Mouse (Mus musculus): ENCODE data around the gene Wfdc1.

The Wfdc1 gene

DNA sequence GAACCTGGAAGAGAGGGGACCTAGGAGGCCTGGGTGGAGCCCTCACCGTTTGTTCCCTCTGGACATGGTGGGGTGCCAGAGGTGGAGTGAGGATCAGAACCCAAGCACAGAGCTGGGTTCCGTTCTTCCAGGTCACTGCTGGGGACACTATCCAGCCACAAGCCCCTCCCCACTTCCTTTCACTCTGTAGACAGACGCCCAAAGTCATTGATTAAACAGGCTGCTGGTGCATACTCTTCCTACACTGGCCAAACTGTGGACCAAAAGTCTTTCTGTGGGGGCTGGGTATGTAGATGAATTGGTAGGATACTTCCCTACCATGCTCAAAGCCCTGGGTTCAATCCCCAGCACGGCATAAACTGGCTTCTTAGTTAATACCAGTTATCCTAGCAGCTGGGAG is 25.8 kb downstream of the Wfdc1 start:
- DNase-seq (ENCODE audit: low spot score) = no peak

DNA sequence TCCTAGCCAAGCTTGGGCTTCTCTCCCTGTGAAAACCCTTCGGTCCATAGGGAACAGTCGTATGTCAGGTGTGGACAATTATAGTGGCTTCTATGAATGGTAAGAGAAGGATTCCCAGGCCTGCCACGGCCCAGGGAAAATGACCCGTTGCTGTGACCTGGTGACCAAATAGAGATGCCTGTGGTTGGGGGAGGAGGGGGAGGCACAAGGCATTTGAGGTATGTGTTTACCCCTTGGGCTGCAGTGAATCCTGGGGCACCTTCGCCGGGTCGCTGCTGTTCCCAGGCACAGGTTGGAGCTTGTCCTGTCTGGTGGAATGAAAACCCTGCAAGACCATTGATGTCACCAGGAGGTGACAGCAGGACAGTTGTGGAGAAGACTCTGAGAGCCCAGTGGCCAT is 28.5 kb downstream of the Wfdc1 start:
- DNase-seq (ENCODE audit: low spot score) = no peak

DNA sequence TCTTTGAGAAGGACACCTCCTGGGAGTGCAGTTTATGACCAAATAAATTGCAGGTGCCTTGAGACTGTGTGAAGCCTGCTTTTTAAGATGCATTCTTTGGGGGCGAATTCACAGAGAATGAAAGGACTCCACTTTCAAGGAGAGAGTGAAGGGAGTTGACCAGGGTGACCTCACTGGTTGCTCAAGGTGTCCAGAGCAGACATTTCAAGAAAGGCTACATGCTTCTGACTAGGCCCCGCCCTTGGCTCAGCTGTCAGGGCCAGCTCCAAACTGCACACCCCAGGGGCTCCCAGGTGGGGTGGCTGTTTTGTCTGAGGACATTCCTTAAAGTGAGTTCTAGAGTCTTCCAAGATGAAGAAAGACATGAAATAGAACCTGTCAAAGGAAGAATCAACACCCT is 31.0 kb downstream of the Wfdc1 start:
- no peak for DNase-seq (ENCODE audit: low spot score)

DNA sequence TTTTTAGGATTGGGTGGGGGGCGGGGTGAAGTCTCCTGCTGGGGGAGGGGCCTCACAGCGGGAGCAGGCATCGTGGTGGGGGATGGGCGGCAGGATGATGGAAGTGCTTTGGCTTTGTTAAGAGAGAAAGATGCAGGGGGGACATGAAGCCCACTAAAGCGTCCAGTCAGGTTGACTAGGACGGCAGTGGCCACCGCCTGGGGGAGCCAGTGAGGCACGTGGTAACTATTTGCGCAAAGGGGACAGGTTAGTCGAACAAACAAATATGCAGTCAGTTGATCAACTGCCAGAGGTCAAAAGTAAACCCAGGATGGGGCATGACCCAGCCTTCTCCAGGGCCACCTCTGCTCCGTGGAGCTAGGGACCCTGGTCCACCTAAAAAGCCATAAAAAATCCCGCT is 32.8 kb downstream of the Wfdc1 start:
- peak; percentile 72 for DNase-seq (ENCODE audit: low spot score)

DNA sequence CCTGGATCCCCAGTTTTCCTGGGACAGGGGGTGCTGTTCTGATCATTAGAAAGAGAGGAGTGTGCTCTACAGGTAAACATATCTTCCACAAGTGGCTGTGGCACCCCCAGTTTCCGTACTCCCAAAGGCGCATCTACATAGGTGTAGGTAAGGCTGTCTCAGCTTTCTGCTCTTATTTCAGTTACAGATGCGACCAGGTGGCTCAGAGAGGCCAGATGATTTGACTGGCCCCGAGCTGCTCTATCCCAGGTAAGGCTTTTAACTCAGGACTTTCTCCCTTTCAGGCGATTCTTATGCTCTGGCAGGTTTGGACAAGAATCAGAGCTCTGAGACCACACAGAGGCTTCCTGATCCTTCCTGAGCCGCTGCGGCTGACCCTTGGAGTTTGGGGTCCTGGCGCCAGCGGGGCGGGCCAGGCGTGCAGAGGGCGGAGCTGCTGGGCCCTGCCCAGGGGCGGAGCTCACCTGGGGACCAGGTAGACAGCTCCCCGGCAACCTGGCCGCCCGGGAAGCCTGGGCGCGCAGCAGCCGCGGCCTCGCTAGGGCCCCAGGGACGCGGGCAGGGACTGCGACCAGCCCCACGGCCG is 33.5 kb downstream of the Wfdc1 start, which contains the start of gene Atp2c2:
Gene Atp2c2, plus strand, starts transcription at position 461 of the 586 bp plus-strand sequence.
- DNase-seq (ENCODE audit: low spot score) = peak; percentile 55

DNA sequence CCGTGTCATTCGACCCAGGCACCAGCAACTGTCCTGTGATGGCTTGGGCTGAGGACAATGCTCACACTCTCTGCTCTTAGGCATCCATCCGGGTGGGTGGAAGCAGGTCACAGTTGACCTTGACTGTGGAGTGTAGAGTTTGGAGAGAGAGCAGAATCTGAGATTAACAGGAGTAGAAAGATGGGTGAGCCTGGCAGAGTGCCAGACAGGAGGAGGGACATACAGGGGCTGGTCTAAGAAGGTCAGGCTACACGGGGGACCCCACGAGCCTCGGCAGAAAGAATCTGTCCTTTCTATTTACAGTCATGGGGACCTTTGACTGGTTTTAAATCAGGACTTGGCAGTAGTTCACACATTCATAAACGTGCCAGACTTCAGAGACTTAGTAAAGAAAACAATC is 36.8 kb downstream of the Wfdc1 start:
- no peak for DNase-seq (ENCODE audit: low spot score)

DNA sequence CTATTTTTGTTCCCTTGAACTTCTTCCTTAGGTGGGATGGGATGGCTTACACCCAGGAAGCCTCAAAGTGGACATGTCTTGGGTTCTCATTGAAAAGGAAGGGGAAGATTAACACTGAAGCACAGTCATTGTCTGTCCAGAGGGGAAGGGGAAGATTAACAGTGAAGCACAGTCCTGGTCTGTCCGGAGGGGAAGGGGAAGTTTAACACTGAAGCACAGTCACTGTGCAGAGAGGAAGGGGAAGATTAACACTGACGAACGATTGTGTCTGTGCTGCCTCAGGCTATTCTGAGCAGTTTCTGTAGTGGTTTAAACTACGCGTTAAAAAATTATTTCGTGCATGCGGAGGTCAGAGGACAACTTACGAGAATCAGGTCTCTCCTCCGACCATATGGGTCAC is 41.0 kb downstream of the Wfdc1 start:
- no peak for DNase-seq (ENCODE audit: low spot score)

DNA sequence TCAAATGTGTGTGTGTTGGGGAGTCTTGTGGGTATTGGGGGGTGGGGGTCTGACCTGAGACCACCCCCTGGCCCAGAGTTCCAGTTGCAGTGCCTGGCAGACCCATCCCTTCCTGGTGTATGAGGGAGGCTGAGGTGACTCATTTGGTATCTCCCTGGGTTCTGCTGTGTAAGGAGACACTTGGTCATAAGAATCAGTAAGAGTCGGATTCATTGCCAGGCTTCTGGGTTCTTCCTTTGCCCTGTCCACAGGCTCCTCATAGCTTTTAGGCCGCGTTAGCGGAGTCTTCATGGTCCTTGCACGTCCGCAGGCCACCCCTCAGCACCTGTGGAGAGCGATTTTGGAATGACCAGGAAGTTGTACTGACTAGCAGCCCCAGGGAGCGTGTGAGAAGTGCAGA is 42.3 kb downstream of the Wfdc1 start:
- DNase-seq (ENCODE audit: low spot score) = no peak

DNA sequence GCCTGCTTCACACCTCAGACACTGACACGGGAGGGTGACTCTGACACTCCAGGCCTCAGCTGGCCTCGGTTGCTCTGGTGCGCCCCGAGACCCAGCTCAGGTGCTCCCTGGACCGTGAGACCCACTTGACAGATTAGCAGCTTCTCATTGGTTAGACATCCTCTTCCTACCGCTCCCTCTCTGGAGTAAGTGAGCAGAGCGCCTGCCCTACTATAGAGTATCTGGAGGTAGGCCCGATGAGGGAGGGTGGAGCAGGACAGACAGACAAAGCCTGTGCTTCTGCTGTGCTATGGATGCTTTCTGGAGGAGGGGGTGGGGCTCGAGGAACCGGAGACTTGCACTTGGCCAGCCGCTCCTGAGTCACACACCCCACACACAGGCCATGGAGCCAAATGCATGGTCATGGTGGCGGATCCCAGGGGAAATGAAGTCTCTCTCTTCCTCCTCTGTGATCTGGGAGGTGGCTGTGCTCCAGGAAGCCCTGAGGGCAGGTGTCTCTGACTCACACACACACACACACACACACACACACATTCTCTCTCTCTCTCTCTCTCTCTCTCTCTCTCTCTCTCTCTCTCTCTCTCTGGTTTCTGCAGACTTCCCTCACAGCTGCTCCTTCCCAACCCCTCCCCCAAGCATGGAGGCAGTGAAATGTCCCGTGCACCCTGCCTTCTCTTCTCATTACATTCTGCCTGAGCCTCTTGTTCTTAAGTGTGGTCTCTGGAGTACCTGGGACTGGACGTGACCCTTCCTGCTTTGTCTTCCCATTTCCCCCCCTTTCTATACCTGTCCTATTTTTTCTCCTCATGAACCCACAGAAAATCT is 42.9 kb downstream of the Wfdc1 start:
- DNase-seq (ENCODE audit: low spot score) = peak; percentile 59

DNA sequence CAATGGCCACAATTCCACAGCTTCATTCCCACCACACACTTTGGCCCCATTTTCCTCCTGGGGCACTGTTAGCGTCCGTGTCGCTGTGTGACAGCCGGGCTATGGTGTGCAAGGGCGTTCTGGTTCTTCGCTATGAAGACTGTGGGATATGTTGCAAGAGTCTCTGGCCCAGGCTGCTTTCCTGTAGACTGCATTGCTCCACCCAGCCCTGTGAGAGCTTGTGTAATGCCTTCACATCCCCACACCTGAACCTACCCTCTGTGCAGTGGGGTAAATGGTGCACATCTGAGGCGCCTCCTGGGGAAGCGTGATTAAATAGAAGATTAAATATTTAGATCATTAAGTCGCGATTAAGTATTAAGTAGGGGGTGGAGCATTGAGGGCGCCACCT is 43.5 kb downstream of the Wfdc1 start:
- DNase-seq (ENCODE audit: low spot score) = no peak

DNA sequence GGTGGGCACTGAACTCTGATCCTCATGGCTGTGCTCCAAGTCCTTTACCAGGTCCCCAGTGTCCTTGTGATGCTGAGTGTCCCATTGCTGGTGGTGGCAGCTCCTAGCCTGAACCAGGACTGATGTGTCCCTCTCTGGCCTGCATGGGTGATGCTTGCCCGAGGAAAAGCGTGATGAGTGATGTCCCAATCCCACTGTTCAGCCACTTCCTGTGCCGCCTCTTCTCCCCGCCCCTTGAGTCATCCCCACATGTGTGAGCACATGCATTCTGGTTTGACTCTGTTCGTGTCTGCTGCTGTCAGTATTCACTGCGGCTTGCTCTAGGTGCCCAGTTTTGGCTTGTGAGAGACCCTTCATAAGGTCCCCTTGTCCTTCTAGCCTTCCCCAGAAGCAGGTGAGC is 46.1 kb downstream of the Wfdc1 start:
- peak; percentile 61 for DNase-seq (ENCODE audit: low spot score)

DNA sequence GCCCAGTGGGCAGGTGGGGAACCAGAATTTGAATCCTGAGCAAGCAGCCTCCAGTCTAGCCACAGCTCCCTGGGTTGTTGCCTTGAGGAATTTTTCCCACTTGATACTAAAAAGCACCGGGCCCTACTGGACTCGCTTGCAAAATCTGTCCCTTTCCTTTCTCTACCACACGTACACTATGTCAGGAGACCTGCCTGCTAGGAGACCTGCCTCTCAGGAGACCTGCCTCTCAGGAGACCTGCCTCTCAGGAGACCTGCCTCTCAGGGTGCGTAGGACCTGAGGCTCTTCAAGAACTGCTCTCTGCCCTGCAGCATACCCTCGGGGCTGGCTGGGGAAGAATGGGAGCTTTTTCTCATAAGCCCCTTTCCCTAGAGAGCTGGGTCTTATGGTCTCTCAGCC is 47.3 kb downstream of the Wfdc1 start:
- DNase-seq (ENCODE audit: low spot score) = no peak

DNA sequence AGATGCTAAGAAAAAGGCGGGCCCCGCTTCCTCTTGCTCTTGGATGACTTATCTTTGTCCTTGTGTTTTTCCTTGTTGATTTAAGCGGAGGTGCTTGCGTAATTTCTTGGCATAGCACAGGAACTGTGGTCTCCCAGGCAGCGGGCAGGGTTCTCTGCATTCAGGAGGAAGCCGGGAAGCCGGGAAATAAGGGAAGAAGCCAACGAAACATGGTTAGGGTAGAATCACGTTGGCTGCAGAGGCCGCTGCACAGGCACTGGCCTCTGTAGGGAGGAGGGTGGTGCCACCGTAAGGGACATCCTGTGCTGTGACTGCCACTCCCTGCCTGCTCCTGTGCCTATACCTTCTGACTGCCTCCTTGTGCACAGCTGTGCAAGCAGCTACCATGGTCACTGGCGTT is 49.1 kb downstream of the Wfdc1 start:
- peak; percentile 62 for DNase-seq (ENCODE audit: low spot score)

DNA sequence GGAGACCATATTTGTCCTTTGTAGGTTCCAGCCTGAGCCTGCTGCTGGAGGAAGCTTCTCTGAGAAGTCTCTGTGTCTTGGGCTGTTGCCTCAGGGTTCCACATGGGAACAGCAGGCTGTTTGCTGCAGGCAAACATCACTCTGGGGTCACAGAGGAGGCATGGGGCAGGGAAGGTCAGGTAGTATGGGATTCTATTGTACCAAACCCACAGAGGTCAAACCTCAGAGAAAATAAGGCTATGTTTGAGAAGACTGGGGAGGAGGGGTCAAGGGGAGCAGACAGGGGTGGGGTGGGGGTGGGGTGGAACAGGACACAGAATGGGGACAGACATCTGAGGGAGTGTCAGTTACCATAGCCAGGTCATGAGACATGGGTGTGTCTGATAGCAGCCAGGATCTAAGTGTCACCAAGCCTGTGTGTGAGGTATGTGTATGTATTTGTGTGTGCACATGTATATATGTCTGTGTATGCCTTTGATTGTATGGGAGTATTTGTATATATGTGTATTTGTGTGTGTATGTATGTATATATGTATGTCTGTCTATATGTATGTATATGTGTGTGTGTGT is 50.6 kb downstream of the Wfdc1 start:
- DNase-seq (ENCODE audit: low spot score) = no peak

DNA sequence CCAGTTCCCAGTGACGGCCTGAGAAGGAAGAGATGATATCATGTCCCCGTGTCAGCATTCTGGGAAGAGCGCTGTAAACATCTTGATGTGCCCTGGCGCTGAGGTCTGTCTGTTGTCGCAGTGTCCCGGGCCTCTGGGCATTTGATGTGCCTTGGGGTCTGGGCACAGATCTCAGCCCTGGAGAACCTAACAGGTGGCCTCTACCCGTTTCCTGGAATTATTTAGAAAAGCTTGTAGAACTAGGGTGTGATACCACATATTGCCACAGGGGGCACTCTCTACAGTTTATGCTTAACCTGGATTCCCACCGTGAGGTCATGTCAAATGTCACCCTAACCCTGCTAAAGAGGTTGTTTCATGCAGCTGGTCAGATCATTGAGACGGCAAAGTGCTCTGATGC is 51.6 kb downstream of the Wfdc1 start:
- DNase-seq (ENCODE audit: low spot score) = no peak

DNA sequence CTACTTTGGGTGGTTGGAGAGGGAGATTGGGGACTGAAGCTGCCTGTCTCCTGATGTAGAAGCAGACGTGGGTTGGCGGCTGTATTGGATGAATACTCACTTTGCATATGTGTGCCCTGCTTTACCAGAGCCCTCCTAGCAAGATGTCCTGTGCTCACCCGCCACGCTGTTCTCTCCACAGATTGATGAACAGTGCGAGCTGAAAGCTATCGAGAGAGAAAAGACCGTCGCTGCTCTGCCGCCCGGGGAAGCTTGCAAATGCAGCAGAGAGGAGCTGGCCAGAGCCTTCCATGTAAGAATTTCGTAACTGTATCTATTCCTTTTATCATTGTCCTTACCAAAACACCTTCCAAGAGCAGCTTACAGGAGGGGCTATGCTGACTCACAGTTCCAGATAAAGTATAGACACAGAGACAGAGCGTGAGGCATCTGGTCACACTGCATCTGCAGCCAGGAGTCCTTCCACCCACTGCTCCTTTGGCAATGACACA is 52.9 kb downstream of the Wfdc1 start:
- DNase-seq (ENCODE audit: low spot score) = no peak

DNA sequence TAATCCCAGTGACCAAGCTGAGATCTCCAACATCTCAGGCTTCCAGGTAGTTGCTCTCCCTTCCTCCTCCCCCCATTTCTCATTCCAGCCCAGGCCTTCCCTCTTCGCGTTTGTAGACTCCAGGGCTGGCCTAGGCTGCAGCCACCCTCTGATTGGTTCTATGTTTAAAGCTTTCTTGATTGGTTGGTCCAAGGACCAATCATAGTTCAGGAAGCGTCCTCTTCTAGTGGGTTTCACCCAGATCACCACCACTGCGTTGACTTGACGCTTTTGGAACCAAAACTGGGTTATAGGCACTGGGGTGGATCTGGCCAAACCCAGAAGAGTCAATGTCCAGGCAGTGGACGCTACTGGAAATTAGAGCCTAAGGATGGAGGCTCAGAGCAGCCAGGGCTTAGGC is 56.2 kb downstream of the Wfdc1 start:
- DNase-seq (ENCODE audit: low spot score) = no peak

DNA sequence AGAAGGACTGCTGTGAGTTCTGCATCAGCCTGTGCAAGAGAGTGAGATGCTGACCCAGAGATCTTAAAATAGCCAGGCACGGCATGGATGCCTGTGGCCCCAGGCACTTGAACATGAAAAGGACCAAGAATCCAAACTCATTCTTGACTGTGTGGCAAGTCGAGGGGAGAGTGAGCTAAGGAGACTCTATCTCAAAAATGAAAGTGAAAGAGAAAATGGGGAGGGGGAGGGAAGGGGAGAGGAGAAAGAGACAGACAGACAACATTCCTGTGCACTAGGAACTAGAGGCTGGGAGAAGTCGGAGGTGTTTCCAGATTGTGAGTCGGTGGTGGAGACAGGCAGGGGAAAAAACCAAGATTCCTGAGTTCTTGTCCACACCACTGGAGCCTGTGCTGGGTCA is 57.5 kb downstream of the Wfdc1 start:
- no peak for DNase-seq (ENCODE audit: low spot score)

DNA sequence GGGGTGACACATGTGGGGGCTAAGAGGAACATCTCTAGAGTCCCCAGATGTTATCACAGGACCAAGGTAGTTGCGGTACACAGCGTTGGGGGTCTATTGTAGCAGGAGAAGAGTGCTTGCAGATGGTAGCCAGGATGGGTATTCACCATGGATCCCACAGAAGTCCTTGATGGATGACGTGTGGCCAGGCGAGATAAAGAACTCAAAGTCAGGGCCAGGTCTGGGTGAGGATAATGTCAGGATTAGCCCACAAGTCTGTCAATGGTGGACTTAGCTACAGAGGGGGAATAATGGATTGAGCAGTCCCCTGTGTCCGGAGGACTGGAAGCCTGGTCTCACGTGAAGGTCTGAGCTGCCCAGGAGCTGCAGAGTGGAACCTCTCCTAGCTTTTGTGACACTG is 58.4 kb downstream of the Wfdc1 start:
- no peak for DNase-seq (ENCODE audit: low spot score)

DNA sequence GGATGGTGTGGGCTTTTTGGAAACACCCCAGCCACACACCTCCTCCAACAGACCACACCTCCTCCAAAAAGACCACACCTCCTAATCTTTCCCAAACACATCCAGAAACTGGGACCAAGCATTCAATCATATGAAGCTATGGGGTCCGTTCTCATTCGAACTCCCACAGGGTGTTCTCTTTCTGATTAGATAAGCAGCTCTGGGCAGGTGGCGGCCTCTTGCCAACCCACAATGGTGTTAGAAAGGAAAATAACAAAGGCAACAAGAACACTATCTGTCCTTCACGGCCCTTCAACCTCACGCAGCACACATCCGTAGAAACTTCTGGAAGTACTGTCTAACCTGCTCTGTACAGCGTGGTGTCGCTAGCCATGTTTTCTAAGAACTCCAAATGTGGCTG is 60.9 kb downstream of the Wfdc1 start:
- DNase-seq (ENCODE audit: low spot score) = no peak

DNA sequence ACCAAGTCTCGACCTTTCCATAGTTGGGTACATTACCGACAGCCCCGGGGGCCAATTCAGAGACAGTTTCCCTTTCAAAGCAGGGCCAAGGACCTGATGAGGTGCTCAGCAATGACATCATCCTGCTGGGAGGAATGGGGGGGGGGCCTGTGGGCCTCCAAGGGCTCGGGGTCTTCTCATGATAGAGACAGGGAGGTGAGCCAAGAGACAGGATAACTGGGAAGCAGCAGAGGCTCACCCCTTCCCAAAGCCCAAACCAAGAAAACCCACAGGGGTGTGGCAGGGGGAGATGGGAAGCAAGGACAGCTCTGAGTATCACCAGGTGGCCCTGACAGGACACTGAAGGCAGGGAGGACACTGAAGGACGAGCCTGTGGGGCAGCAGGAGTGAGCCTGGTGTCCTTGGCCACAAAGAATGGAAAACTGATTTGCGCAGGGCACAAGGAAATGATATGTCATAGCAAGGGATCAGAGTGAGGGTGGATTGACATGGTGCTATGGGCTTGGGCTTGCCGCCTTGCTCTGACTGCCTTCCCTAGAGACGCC is 62.3 kb downstream of the Wfdc1 start:
- no peak for DNase-seq (ENCODE audit: low spot score)

DNA sequence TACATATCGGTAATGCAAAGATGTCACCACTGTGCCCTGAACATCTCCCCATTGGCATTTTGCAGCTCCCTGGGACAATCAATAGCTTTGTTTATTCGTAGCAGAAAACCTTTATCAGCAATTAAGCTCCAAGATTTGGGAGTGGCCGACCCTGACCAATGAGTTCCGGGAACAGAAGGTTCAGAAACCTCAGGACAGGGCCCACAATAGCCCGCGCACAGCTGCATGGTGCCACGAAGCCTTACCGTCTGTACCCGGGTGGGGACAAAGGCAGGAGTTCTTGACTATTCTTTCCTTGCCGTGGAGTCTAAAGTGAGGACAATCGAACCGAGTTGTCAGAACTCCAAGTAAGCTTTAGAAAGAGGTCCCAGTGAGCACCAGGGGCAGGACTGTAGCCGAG is 65.9 kb downstream of the Wfdc1 start:
- no peak for DNase-seq (ENCODE audit: low spot score)

DNA sequence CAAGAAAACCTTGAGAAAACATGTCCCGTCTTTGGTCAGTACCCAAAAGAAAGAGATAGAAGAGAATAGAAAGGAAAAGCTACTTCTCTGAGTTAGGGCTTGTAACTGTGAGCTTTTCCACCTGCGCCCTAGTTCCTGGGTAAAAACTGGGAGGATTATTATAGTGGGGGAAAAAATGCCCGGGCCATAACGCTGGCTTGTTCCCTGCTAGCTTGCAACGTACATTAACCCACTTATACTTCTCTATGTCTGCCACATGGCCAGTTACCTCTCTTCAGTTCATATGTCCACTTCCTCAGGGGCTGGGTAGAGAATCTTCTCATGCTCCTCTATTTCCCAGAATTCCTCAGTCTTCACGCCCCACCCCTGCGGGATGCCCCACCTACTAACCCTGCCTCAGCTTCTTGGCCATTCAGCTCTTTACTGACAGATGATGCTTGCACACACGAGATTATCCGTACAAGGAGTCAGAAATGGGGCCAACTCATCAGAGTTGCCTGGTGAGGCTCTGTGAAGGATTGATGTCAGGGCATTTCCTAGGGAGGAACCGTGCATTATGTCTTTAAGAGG is 70.3 kb downstream of the Wfdc1 start:
- DNase-seq (ENCODE audit: low spot score) = no peak

All from urinary bladder, postnatal 14 days (tissue).